Mouse (Mus musculus) CH12.LX (cell line): Measurements from ENCODE around the gene Enah. TPM values are rescaled to one million over a fixed set of nuclear protein-coding genes. Genes with fewer than 3 reads are reported as not detected.
A peak's percentile ranks its signal among the peaks of the same experiment; 100 is the strongest.

Experiments used
- DNase-seq: peaks from one replicate; pipeline ENCODE4 v3.0.0-alpha.2; 2013; ENCODE audit errors: extremely low read depth
- H3K27ac ChIP-seq: 2 replicates; pipeline ENCODE4 v1.5.1; 2012; ENCODE audit warnings: low read depth, mild to moderate bottlenecking, control low read depth, moderate library complexity; ENCODE audit not compliant: insufficient read depth
- H3K27me3 ChIP-seq: replicated peaks from 2 replicates; pipeline ENCODE3; 2012; ENCODE audit warnings: inconsistent platforms
- H3K36me3 ChIP-seq, 2 experiments: replicated peaks in 1 of 2; 2 replicates each; pipeline versions ENCODE3 to v1.6.1; 2012; ENCODE audit warnings: inconsistent platforms in 1 of 2, low read length in 1 of 2, mild to moderate bottlenecking in 1 of 2, mixed read lengths in 1 of 2, moderate library complexity in 1 of 2; ENCODE audit not compliant: control insufficient read depth in 1 of 2, insufficient read depth in 1 of 2
- H3K4me1 ChIP-seq, 2 experiments: 2 replicates each; pipeline ENCODE4 v1.6.1; 2012; ENCODE audit warnings: inconsistent platforms in 1 of 2, moderate library complexity in 1 of 2; ENCODE audit not compliant: insufficient read depth in 2 of 2, control insufficient read depth in 1 of 2
- H3K4me2 ChIP-seq: 2 replicates; pipeline ENCODE4 v1.6.1; 2012; ENCODE audit warnings: low read depth, mild to moderate bottlenecking, control low read depth; ENCODE audit not compliant: poor library complexity, insufficient read depth, severe bottlenecking
- H3K4me3 ChIP-seq, 3 experiments: fragments of 150-350 bp in 1 of 3; sonication (generic) in 1 of 3; replicated peaks in 1 of 3; 2 replicates each; pipeline versions ENCODE3 to v1.5.1; 2011 to 2012; ENCODE audit warnings: low read depth in 2 of 3, low read length in 2 of 3, mild to moderate bottlenecking in 2 of 3, moderate library complexity in 2 of 3, control low read depth in 1 of 3, improper control_type of control experiment in 1 of 3, inconsistent platforms in 1 of 3, mixed read lengths in 1 of 3; ENCODE audit not compliant: poor library complexity in 1 of 3
- H3K79me2 ChIP-seq: replicated peaks from 2 replicates; pipeline ENCODE4 v1.6.1; 2012; ENCODE audit warnings: mild to moderate bottlenecking, moderate library complexity; ENCODE audit not compliant: control insufficient read depth, poor library complexity, insufficient read depth, severe bottlenecking; ENCODE audit errors: extremely low read depth
- H3K9ac ChIP-seq: 2 replicates; pipeline ENCODE4 v1.6.1; 2012; ENCODE audit warnings: low read depth, mild to moderate bottlenecking, control low read depth, moderate library complexity; ENCODE audit not compliant: insufficient read depth
- H3K9me3 ChIP-seq: replicated peaks from 2 replicates; pipeline ENCODE3; 2012; ENCODE audit warnings: low read length, inconsistent platforms, mixed read lengths
- CHD1 ChIP-seq: IDR thresholded peaks from 2 replicates; pipeline ENCODE4 v1.6.1; 2012; ENCODE audit warnings: low read depth, low read length, improper control_type of control experiment, inconsistent platforms
- CHD2 ChIP-seq: IDR thresholded peaks from 2 replicates; pipeline ENCODE4 v1.6.1; 2011; ENCODE audit warnings: low read length, improper control_type of control experiment
- ELF1 ChIP-seq: IDR thresholded peaks from 2 replicates; pipeline ENCODE4 v1.6.1; 2014; ENCODE audit warnings: low read depth, mild to moderate bottlenecking, inconsistent platforms, low read length, improper control_type of control experiment
- EP300 ChIP-seq: IDR thresholded peaks from 2 replicates; pipeline ENCODE4 v1.6.1; 2011; ENCODE audit warnings: low read length, improper control_type of control experiment
- GABPA ChIP-seq: IDR thresholded peaks from 2 replicates; pipeline ENCODE4 v1.6.1; 2012; ENCODE audit warnings: low read depth, low read length, improper control_type of control experiment, inconsistent platforms; ENCODE audit not compliant: insufficient replicate concordance
- HCFC1 ChIP-seq: IDR thresholded peaks from 2 replicates; pipeline ENCODE4 v1.6.1; 2012; ENCODE audit warnings: low read depth, mild to moderate bottlenecking, inconsistent platforms, low read length, improper control_type of control experiment
- IRF4 ChIP-seq: IDR thresholded peaks from 2 replicates; pipeline ENCODE4 v1.6.1; 2014; ENCODE audit warnings: low read depth, mild to moderate bottlenecking, inconsistent platforms, low read length, improper control_type of control experiment
- JUND ChIP-seq: conservative IDR thresholded peaks from 2 replicates; pipeline ENCODE4 v1.6.1; 2011; ENCODE audit warnings: low read depth, low read length, improper control_type of control experiment
- KAT2A ChIP-seq: IDR thresholded peaks from 2 replicates; pipeline ENCODE4 v1.6.1; 2012; ENCODE audit warnings: low read length, improper control_type of control experiment, inconsistent platforms; ENCODE audit not compliant: insufficient replicate concordance
- MAFK ChIP-seq: IDR thresholded peaks from 2 replicates; pipeline ENCODE4 v1.6.1; 2011; ENCODE audit warnings: low read length, improper control_type of control experiment; ENCODE audit not compliant: insufficient replicate concordance
- MAX ChIP-seq: IDR thresholded peaks from 2 replicates; pipeline ENCODE4 v1.6.1; 2011; ENCODE audit warnings: low read length, improper control_type of control experiment
- MEF2A ChIP-seq: IDR thresholded peaks from 2 replicates; pipeline ENCODE4 v1.6.1; 2014; ENCODE audit warnings: low read depth, mild to moderate bottlenecking, inconsistent platforms, low read length, improper control_type of control experiment, borderline replicate concordance
- NELFE ChIP-seq: IDR thresholded peaks from 2 replicates; pipeline ENCODE4 v1.6.1; 2011; ENCODE audit warnings: low read depth, low read length, improper control_type of control experiment
- PAX5 ChIP-seq: IDR thresholded peaks from 2 replicates; pipeline ENCODE4 v1.6.1; 2012; ENCODE audit warnings: low read length, inconsistent platforms, mixed read lengths
- POLR2A ChIP-seq: IDR thresholded peaks from 2 replicates; pipeline ENCODE4 v1.6.1; 2011; ENCODE audit warnings: low read depth, mild to moderate bottlenecking, improper control_type of control experiment, low read length
- RCOR1 ChIP-seq: conservative IDR thresholded peaks from 2 replicates; pipeline ENCODE4 v1.6.1; 2012; ENCODE audit warnings: low read depth, mild to moderate bottlenecking, inconsistent platforms, low read length, improper control_type of control experiment
- ZC3H11A ChIP-seq: IDR thresholded peaks from 2 replicates; pipeline ENCODE4 v1.6.1; 2012; ENCODE audit warnings: low read depth, mild to moderate bottlenecking, inconsistent platforms, low read length, improper control_type of control experiment
- ZNF384 ChIP-seq: IDR thresholded peaks from 2 replicates; pipeline ENCODE4 v1.6.1; 2012; ENCODE audit warnings: low read depth, low read length, improper control_type of control experiment, inconsistent platforms
- dilution Hi-C: fragments of 300-500 bp; cut with MboI; formaldehyde crosslinking; loops from 2 replicates; pipeline ENCODE4 v1.14.3; 2020; ENCODE audit warnings: low sequenced_read_pairs; ENCODE audit not compliant: extremely low pct_unique_long_range_greater_than_20kb, extremely low pct_ligation_motif_present
- in situ Hi-C: fragments of 300-500 bp; cut with MboI; formaldehyde crosslinking; loops from 3 replicates; pipeline ENCODE4 v1.14.3; 2019; ENCODE audit warnings: low sequenced_read_pairs, low pct_ligation_motif_present, low pct_unique_long_range_greater_than_20kb, mixed read lengths
- polyA plus RNA-seq: library from polyadenylated mRNA; unstranded; fragments of >175 nt; gene quantifications from 2 replicates; pipeline ENCODE4 v1.2.1, GENCODE M21; 2012; ENCODE audit warnings: low read depth; ENCODE audit not compliant: insufficient read length
- total RNA-seq, 2 experiments: library from RNA; depleted of rRNA; stranded (reverse); fragments of 300-350 nt in 1 of 2; fragments of >200 nt in 1 of 2; gene quantifications; 2 replicates each; pipeline ENCODE4 v1.2.3; 2012 to 2014

Gene Enah
- total and polyA plus RNA-seq, 3 experiments, result 45.3 to 75.3 (median 72.6) TPM

- Histone ChIP-seq H3K9me3 (peaks cover 5% of the 10 kb centered on the region), H3K27ac (peak overlapping the region; percentile 37), H3K4me1 (peaks cover 0 to 40% of the 10 kb centered on the region in 2 experiments; a peak in 2 of 4 replicates), H3K79me2 (no peaks in the 10 kb centered on the region), H3K4me3 (peak overlapping the region in 1 of 3 experiments; percentile 48)
- dilution Hi-C loops, result no loop called here
- TF ChIP-seq NELFE, result no peak
- TF ChIP-seq IRF4, result no peak
- no peak for TF ChIP-seq ZC3H11A
- no peak for TF ChIP-seq JUND
- no peak for TF ChIP-seq MAX
- no peak for TF ChIP-seq ZNF384
- no peak for TF ChIP-seq CHD2
- TF ChIP-seq HCFC1, result no peak
- TF ChIP-seq ELF1, result no peak
- TF ChIP-seq, all 38 proteins: peak for 0
- no peaks in the 10 kb centered on the region for H3K27me3 ChIP-seq
- no peak for DNase-seq
- H3K4me2 ChIP-seq, result peak overlapping the region; percentile 74
- no peaks in the 10 kb centered on the region for H3K36me3 ChIP-seq
- in situ Hi-C loops, result no loop called here
- peak overlapping the region; percentile 64; the same call in 1 of the 2 replicates for H3K9ac ChIP-seq
Observed at GRCm38 (mm10) chr1:181851521-181852310, 168.1 kb downstream of the Enah start.

GRCm38 (mm10) chr1:181850441-181850840 lies 169.3 kb downstream of the Enah start:
- Histone ChIP-seq H3K4me3 (no peak overlapping the region), H3K4me1 (peaks cover 0 to 51% of the 10 kb centered on the region in 2 experiments; a peak in 2 of 4 replicates), H3K4me2 (no peak overlapping the region), H3K27me3 (no peaks in the 10 kb centered on the region), H3K36me3 (no peaks in the 10 kb centered on the region), H3K27ac (no peak overlapping the region), H3K9ac (no peak overlapping the region), H3K9me3 (peaks cover 2% of the 10 kb centered on the region), H3K79me2 (no peaks in the 10 kb centered on the region)
- dilution Hi-C loops, result no loop called here
- no peak for DNase-seq
- no peak for TF ChIP-seq PAX5
- TF ChIP-seq MAX, result no peak
- TF ChIP-seq KAT2A, result no peak
- no peak for TF ChIP-seq POLR2A
- no peak for TF ChIP-seq IRF4
- no peak for TF ChIP-seq HCFC1
- no peak for TF ChIP-seq CHD1
- no peak for TF ChIP-seq MEF2A
- TF ChIP-seq ELF1, result no peak
- TF ChIP-seq MAFK, result no peak
- no peak for TF ChIP-seq GABPA
- TF ChIP-seq NELFE, result no peak
- no peak for TF ChIP-seq RCOR1
- no peak for TF ChIP-seq EP300
- in situ Hi-C loops, result no loop called here
